Mouse (Mus musculus) stomach, postnatal 0 days (tissue): ENCODE measurements around the gene Inhbe. TPM values are rescaled to one million over a fixed set of nuclear protein-coding genes. Genes with fewer than 3 reads are reported as not detected.
"Not testable (repeated sequence)": the region's sequence is repeated elsewhere in the genome, so short reads cannot be mapped to it uniquely, and the experiment has no call there.

Source experiments
- ATAC-seq: fragments of 200-750 bp; cut with Nextera tagmentation; 2 replicates; pipeline ENCODE4 v1.8.0; 2017; ENCODE audit not compliant: low FRiP score, low TSS enrichment
- DNase-seq: peaks from one replicate; pipeline ENCODE4 v3.0.0-alpha.2; 2016; ENCODE audit warnings: low spot score
- H3K27ac ChIP-seq: fragments of 300-500 bp; sonication (generic); replicated peaks from 2 replicates; pipeline ENCODE4 v1.5.1; 2014; ENCODE audit warnings: mild to moderate bottlenecking, control low read depth
- H3K27me3 ChIP-seq: fragments of 300-500 bp; sonication (generic); 2 replicates; pipeline ENCODE4 v1.6.1; 2014; ENCODE audit warnings: low read length; ENCODE audit not compliant: control insufficient read depth, insufficient read depth
- H3K36me3 ChIP-seq: fragments of 300-500 bp; sonication (generic); 2 replicates; pipeline ENCODE4 v1.6.1; 2014; ENCODE audit warnings: low read length, mixed read lengths; ENCODE audit not compliant: control insufficient read depth, insufficient read depth
- H3K4me1 ChIP-seq: fragments of 300-500 bp; sonication (generic); replicated peaks from 2 replicates; pipeline ENCODE4 v1.6.1; 2014; ENCODE audit warnings: antibody characterized with exemption; ENCODE audit not compliant: control insufficient read depth, insufficient read depth
- H3K4me2 ChIP-seq: fragments of 300-500 bp; sonication (generic); replicated peaks from 2 replicates; pipeline ENCODE4 v1.6.1; 2014; ENCODE audit warnings: low read depth, mild to moderate bottlenecking, control low read depth, moderate library complexity
- H3K4me3 ChIP-seq: fragments of 300-500 bp; sonication (generic); 2 replicates; pipeline ENCODE4 v1.5.1; 2014; ENCODE audit warnings: low read depth, low read length, control low read depth
- H3K9ac ChIP-seq: fragments of 300-500 bp; sonication (generic); 2 replicates; pipeline ENCODE4 v1.6.1; 2014; ENCODE audit warnings: mild to moderate bottlenecking, low read length, control low read depth, mixed read lengths
- H3K9me3 ChIP-seq: fragments of 300-500 bp; sonication (generic); 2 replicates; pipeline ENCODE4 v1.6.1; 2016; ENCODE audit warnings: low read length; ENCODE audit not compliant: control insufficient read depth
- CTCF ChIP-seq: IDR thresholded peaks from 2 replicates; pipeline ENCODE4 v1.5.1; 2016; ENCODE audit warnings: antibody characterized with exemption, low read depth, mild to moderate bottlenecking, moderate library complexity
- EP300 ChIP-seq: optimal IDR thresholded peaks from 2 replicates; pipeline ENCODE3; 2016; ENCODE audit warnings: antibody characterized with exemption
- WGBS: fragments of 180-500 bp; shearing (Covaris S2); extraction: QIAGEN DNeasy Blood & Tissue Kit; methylation state at CpG from one replicate; pipeline ENCODE4 v1.1.7; 2014; 5-methylcytosine and 5-hydroxymethylcytosine counted together
- polyA plus RNA-seq: library from polyadenylated mRNA; unstranded; fragments of >200 nt; fragmentation: Nextera tagmentation; extraction: Ambion mirVana; gene quantifications from 2 replicates; pipeline ENCODE4 v1.2.1, GENCODE M21; 2015

Inhbe gene
- polyA plus RNA-seq, 1 experiment from 2014 or later: 0.02 TPM

DNA sequence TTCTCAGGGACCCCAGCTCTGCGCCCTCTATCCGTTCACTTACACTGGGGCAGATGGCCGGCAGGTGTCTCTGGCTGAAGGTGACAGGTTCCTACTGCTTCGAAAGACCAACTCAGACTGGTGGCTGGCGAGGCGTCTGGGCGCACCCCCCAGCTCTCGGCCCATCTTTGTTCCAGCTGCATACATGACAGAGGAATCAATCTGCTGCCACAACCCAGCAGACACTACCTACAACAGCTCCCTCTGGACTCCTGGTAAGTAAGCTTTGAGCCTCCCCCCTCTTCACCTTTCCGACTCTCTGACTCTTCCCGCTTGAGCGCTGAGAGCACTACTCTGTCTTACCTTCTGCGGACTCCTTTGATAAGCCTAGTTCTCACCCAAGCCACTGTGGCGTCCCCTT lies 32.0 kb downstream of the Inhbe start:
- no peak overlapping the region for H3K9ac ChIP-seq
- no peaks in the 10 kb centered on the region for H3K36me3 ChIP-seq
- no peak overlapping the region for H3K27ac ChIP-seq
- ATAC-seq: no peak
- H3K9me3 ChIP-seq: no peaks in the 10 kb centered on the region
- DNase-seq: no peak
- peaks cover 10% of the 10 kb centered on the region; the same call in 1 of the 2 replicates for H3K4me1 ChIP-seq
- no peak overlapping the region for H3K4me3 ChIP-seq
- WGBS: 59% methylated on average over 13 of the region's 13 CpGs
- no peak for TF ChIP-seq EP300
- H3K27me3 ChIP-seq: no peaks in the 10 kb centered on the region
- no peak overlapping the region for H3K4me2 ChIP-seq

- H3K9ac ChIP-seq: no peak within 1 kb of the TSS
- no peak within 1 kb of the TSS for H3K27ac ChIP-seq
- WGBS: 76% methylated on average over 3 of the region's 3 CpGs
Measured at GRCm38 (mm10) chr10:127321621-127322020, 32.6 kb downstream of the Inhbe start, which contains the start of gene Arhgap9. TSS of gene Arhgap9 (plus strand) at chr10:127321964.

DNA sequence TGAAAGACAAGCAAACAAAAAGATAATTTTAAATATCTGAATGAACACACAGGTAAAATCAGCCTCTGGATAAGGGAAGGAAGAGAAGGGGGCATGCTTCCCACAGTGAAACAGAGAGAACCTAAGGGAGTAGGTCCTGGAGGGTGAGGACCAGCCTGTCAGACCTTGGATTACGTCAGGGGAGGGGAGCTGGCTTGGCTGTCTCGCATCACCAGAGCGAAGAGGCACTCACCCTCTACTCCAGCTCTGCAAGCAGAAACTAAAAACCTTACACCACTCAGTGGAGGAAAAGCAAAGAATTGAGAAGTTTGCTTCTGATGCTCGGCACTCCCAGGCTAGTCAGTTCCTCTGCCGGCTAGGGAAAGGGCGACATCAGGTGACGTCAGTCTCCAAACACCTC lies 34.2 kb downstream of the Inhbe start:
- H3K4me1 ChIP-seq: no peaks in the 10 kb centered on the region
- no peak for TF ChIP-seq CTCF
- no peak for TF ChIP-seq EP300
- no peak overlapping the region for H3K9ac ChIP-seq
- H3K4me2 ChIP-seq: no peak overlapping the region
- no peaks in the 10 kb centered on the region for H3K9me3 ChIP-seq
- 69% methylated on average over 7 of the region's 7 CpGs for WGBS
- no peaks in the 10 kb centered on the region for H3K27me3 ChIP-seq
- ATAC-seq (no peak), DNase-seq (no peak)
- no peak overlapping the region for H3K27ac ChIP-seq
- no peak overlapping the region for H3K4me3 ChIP-seq
- no peaks in the 10 kb centered on the region for H3K36me3 ChIP-seq

More at GRCm38 (mm10) chr10:127321621-127322020, 32.6 kb downstream of the Inhbe start, which contains the start of gene Arhgap9:
- no peak within 1 kb of the TSS for H3K4me3 ChIP-seq
- DNase-seq (no peak), ATAC-seq (no peak)
- H3K4me2 ChIP-seq: no peak within 1 kb of the TSS
- TF ChIP-seq CTCF (no peak), EP300 (no peak)
- H3K36me3 ChIP-seq: no peaks in the 10 kb centered on the region
- no peaks in the 10 kb centered on the region for H3K9me3 ChIP-seq
- H3K27me3 ChIP-seq: no peaks in the 10 kb centered on the region
- H3K4me1 ChIP-seq: peaks cover 7% of the 10 kb centered on the region; the same call in 1 of the 2 replicates

- H3K27me3 ChIP-seq: no peaks in the 10 kb centered on the region
- ATAC-seq: no peak
- no peak for DNase-seq
- H3K4me1 ChIP-seq: no peaks in the 10 kb centered on the region
- H3K4me2 ChIP-seq: no peak overlapping the region
- 38% methylated on average over 4 of the region's 4 CpGs for WGBS
- no peak overlapping the region for H3K4me3 ChIP-seq
- H3K9me3 ChIP-seq: no peaks in the 10 kb centered on the region
- H3K27ac ChIP-seq: no peak overlapping the region
- TF ChIP-seq CTCF (no peak), EP300 (no peak)
- H3K36me3 ChIP-seq: no peaks in the 10 kb centered on the region
- H3K9ac ChIP-seq: no peak overlapping the region
Measured at GRCm38 (mm10) chr10:127318009-127318408, 36.2 kb downstream of the Inhbe start.

DNA sequence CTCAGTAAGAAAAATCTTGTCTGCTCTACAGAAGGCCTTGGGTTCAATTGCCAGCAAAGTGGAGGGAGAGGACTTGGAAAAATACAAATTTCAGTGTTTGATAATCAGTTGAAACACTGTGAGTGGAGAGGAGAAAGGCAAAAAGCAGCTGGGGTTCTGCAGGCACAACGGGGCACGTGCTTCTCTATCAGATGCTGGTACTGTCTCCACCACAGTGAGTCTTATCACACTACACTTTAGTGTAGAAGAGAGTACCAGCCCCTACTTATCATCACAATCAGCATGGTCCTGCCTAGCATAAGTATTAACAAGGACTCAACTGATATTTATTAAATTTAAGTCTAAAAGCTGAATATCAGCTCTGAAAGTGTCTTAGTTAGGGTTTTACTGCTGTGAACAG lies 36.9 kb downstream of the Inhbe start:
- ATAC-seq (no peak), DNase-seq (no peak)
- Histone ChIP-seq H3K4me2 (no peak overlapping the region), H3K4me3 (no peak overlapping the region), H3K9ac (no peak overlapping the region), H3K27ac (no peak overlapping the region), H3K27me3 (no peaks in the 10 kb centered on the region), H3K36me3 (no peaks in the 10 kb centered on the region), H3K4me1 (no peaks in the 10 kb centered on the region), H3K9me3 (no peaks in the 10 kb centered on the region)
- 84% methylated on average over 2 of the region's 2 CpGs for WGBS
- no peak for TF ChIP-seq CTCF
- no peak for TF ChIP-seq EP300

DNA sequence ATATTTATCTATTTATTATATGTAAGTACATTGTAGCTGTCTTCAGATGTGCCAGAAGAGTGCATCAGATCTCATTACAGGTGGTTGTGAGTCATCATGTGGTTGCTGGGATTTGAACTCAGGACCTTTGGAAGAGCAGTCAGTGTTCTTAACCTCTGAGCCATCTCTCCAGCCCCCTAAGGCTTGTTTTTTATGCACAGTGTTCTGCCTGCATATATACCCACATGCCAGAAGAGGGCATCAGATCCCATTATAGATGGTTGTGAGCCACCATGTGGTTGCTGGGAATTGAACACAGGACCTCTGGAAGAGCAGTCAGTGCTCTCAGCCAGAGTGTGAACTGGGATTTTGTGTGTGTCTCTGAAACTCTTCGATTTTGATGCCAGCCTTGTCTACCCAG lies 39.3 kb downstream of the Inhbe start:
- DNase-seq, H3K27me3 ChIP-seq, H3K9me3 ChIP-seq, H3K4me3 ChIP-seq, H3K36me3 ChIP-seq, H3K4me2 ChIP-seq, H3K4me1 ChIP-seq, H3K9ac ChIP-seq, H3K27ac ChIP-seq, ATAC-seq: not testable (repeated sequence)
- TF ChIP-seq CTCF: 0 out of 2 replicates have a peak, but pooled peaks have one; percentile 9
- 69% methylated on average over 1 of the region's 1 CpGs for WGBS

GRCm38 (mm10) chr10:127313516-127313915 lies 40.7 kb downstream of the Inhbe start:
- H3K4me1 ChIP-seq, H3K36me3 ChIP-seq, H3K4me2 ChIP-seq, H3K27me3 ChIP-seq, H3K9ac ChIP-seq, H3K9me3 ChIP-seq, DNase-seq, H3K27ac ChIP-seq, H3K4me3 ChIP-seq, ATAC-seq: not testable (repeated sequence)
- 91% methylated on average over 5 of the region's 5 CpGs for WGBS
